Mouse (Mus musculus): ENCODE measurements around the gene Gucy1b2.

DNA sequence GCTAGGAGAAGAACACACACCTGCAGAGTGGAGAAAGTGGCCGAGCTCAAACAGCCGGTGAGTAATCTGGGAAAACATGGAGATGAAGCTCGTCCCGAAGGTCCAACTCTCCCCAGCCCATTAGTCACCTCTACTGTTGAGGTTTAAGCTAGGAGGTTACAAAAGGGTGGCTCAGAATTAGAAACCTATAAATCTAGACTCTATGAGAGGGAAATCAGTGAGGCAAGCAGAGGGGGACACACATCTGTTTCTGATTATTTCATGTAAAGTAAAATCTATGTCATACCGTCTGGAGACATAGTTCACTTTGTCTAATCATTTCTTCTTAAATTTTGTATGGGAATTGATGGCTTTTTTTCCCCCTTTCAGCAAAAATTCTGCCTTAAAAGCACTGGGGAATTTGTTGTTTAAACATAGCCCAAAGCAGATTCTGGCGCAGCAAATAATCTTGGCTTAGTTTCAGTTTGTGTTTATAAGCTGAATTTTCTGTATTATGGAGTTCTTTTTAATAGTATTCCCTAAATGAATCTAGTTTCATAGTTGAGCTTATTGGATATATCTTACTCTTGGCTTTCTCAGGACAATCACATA, 12.2 kb downstream of the Gucy1b2 start:
- TF ChIP-seq CTCF (IDR thresholded peaks at IDR 0.05; ENCODE audit: low read depth, low read length) (no peak), POLR2AphosphoS5 (IDR thresholded peaks at IDR 0.05; ENCODE audit: insufficient replicate concordance, low read depth, low read length) (no peak), TAL1 (conservative IDR thresholded peaks at IDR 0.05; ENCODE audit: low read depth, low read length) (no peak), GATA1 (IDR thresholded peaks at IDR 0.05; ENCODE audit: borderline replicate concordance, low read length) (no peak)
